Mouse (Mus musculus) left cerebral cortex, adult 2 months (tissue): ENCODE measurements around the gene Elmo1. TPM values are rescaled to one million over a fixed set of nuclear protein-coding genes. Genes with fewer than 3 reads are reported as not detected.

Source experiments
- DNase-seq, 2 experiments: peaks; one replicate each; pipeline ENCODE4 v3.0.0; 2021 to 2022; ENCODE audit warnings: low spot score in 2 of 2, mixed read lengths in 1 of 2; ENCODE audit errors: extremely low spot score in 1 of 2
- H3K27ac ChIP-seq: fragments of 200-600 bp; 2 replicates; pipeline ENCODE4 v1.8.1; 2022
- H3K4me3 ChIP-seq: fragments of 200-600 bp; 2 replicates; pipeline ENCODE4 v1.8.1; 2022
- CTCF ChIP-seq: fragments of 200-600 bp; IDR thresholded peaks from 2 replicates; pipeline ENCODE4 v1.8.1; 2022; ENCODE audit warnings: antibody characterized with exemption, mild to moderate bottlenecking, moderate library complexity
- intact Hi-C: fragments of 180-260 bp; cut with DNase I; formaldehyde crosslinking; loops from one replicate; pipeline ENCODE4 v1.15.1; 2025
- total RNA-seq, 2 experiments: library from RNA; stranded (reverse); gene quantifications; 2 replicates each; pipeline ENCODE4 v1.2.3; 2021

Gene Elmo1
- total RNA-seq, 2 experiments from 2014 or later: 62.8 to 79.1 TPM

DNA sequence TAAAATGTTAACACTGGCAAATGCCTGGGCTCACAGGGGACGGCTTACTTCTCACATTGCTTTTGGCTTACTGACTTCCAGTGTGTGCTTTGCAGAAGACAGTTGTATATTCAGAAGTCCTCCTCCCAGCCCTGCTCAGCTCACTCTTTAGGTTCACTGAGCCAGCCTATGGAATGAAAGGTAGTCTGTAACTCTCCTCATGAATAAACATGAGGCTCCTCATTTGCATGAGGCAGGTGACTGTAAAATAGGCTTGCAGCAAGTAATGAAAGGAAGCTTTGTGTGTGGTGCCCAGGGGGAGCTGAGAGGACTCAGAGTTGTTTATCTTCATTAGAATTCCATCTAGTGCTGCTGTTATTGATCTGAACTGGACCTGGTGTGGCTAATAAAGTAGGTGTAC, 364.0 kb downstream of the Elmo1 start:
- H3K4me3 ChIP-seq: no peak overlapping the region
- no peak for DNase-seq
- H3K27ac ChIP-seq: no peak overlapping the region
- no peak for TF ChIP-seq CTCF
- intact Hi-C loops: no loop called here

DNA sequence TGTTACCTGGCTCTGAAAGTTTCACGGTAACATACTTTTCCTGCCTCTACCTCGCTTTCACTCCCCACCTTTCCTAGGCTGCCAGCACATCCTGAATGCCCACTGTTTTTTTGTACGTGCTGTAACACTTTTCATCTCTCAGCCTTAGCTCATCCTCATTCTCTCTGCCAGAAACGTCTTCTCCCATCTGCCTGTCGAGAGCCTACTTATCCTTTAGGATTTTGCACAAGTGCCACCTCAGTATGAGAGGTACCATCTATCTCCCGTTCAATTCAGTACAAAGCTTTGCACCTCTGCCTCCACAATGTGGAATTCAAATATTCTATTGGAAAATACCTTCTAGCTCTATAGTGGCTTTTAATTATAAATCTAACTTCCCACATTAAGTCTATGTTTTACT, 369.7 kb downstream of the Elmo1 start:
- intact Hi-C loops: loop anchor here (10.0 kb wide), 1 partner anchor 765 kb away; the partner anchor contains the start of gene Nme8
- H3K27ac ChIP-seq: no peak overlapping the region
- H3K4me3 ChIP-seq: no peak overlapping the region
- TF ChIP-seq CTCF: no peak
- DNase-seq: no peak

DNA sequence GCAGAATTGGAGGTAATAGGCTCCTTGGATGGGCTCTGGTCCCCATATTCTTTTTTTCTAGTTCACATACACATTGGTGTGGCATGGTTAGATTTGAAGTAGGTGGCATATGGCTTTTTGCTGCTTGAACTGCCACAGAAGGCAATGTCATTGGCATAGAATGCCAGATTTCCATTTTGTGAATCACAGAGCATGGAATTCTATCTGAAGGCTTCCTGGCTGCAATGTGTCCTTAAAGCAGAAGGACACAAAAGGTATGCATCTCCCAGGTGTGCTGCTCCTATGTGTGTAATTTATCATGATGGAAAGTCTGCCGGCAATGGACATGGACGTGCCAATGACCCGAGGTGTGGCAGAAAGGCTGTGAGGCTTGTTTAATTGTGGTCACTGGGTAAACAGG, 371.2 kb downstream of the Elmo1 start:
- no peak overlapping the region for H3K27ac ChIP-seq
- DNase-seq: no peak
- no peak for TF ChIP-seq CTCF
- intact Hi-C loops: loop anchor here (10.0 kb wide), 1 partner anchor 767 kb away; the partner anchor contains the start of gene Nme8
- H3K4me3 ChIP-seq: no peak overlapping the region

DNA sequence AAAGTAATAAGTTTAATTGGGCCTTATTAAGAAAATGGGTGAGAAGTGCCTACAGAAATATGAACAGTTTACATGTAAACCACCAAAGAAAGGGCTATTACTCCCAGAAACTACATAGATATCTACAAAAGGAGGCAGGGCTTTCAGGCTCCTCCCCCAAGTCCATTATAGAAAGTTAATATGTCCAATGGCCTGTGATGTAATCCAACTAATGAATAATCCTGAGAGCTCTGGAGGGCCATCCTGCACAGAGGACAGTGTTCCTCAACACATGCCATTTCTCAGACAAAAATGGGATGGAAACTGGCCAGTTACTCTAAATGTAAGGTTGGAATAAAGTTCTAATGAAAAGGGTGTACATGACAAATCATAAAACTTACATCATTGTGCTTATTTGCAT, 373.8 kb downstream of the Elmo1 start:
- TF ChIP-seq CTCF: no peak
- intact Hi-C loops: loop anchor here (10.0 kb wide), 1 partner anchor 769 kb away; the partner anchor contains the start of gene Nme8
- DNase-seq: no peak
- Histone ChIP-seq H3K4me3 (no peak overlapping the region), H3K27ac (no peak overlapping the region)

DNA sequence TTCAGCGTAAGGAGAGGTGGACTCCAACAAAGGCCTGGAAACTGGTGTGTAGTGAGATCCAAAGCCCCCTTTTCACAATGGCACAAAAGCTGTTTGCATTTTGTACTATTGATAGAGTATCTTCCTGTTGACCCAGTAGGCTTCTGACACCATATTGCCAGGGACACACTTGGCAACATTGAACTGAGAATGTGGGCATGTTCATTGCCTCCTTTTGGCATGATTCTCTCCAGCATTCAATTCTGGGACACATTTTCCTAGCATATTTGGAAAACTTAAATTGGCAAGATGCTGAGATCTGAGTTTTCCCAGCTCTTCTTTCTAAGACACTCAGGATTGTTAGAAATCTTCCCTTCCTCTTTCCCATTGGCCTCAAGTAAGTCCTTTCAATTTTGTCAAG, 377.0 kb downstream of the Elmo1 start:
- peak overlapping the region; percentile 11; the same call in 1 of the 2 replicates for H3K27ac ChIP-seq
- H3K4me3 ChIP-seq: no peak overlapping the region
- intact Hi-C loops: loop anchor here (10.0 kb wide), 1 partner anchor 773 kb away; the partner anchor contains the start of gene Nme8
- no peak for DNase-seq
- TF ChIP-seq CTCF: no peak

DNA sequence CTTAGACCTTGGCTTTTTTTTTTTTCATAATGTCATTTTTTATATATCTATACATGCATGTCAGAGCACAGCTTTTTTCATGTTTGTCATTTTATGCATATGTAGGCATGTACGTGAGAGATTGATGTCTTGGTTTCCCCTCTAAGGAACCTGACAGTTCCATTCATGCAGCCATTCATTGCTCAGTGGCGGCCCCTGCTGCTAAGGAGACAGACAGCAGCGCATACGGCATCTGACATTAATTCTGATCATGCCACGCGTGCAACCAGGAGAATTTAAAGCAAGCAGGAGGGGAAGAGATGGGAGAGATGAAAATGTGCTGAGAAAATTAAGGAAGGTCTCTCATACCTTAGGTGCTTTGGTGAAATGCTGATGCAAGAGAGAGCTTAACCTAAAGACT, 381.3 kb downstream of the Elmo1 start:
- H3K27ac ChIP-seq: peak overlapping the region; percentile 65
- H3K4me3 ChIP-seq: peak overlapping the region; percentile 71
- peak; percentile 82 to 86 for DNase-seq
- intact Hi-C loops: loop anchor here (1.0 to 10.0 kb wide), 9 partner anchors 37 to 686 kb away; no protein-coding TSS in a partner anchor
- peak; percentile 92 for TF ChIP-seq CTCF

DNA sequence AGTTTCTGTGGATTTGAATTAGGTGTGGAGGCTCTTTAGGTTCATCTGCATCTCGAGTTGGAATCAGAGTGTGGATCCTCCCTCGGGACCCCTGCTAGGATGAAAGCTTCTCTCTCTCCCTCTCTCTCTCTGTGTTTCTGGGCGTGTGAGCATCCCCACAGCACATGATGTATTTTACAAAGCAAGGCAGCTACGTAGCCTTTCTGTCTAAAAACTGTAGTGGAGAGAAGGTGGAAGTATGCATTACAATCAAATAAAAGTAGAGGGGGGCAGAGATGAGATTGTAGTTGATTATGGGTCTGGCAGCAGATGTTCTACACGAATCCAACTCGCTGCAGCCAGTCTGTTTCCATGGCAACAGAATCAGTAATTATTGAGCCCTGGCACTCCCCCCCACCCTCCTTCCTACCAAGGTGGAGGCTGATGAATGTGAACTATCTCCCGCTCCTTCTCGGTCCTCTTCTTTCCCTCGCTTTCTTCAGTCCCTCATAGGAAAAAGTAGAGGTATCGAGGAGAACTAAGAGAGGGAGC, 382.0 kb downstream of the Elmo1 start:
- intact Hi-C loops: loop anchor here (5.0 to 10.0 kb wide), 7 partner anchors 65 to 685 kb away; no protein-coding TSS in a partner anchor
- no peak for TF ChIP-seq CTCF
- DNase-seq: peak; percentile 41 to 59
- peak overlapping the region; percentile 71 for H3K4me3 ChIP-seq
- H3K27ac ChIP-seq: peak overlapping the region; percentile 65

DNA sequence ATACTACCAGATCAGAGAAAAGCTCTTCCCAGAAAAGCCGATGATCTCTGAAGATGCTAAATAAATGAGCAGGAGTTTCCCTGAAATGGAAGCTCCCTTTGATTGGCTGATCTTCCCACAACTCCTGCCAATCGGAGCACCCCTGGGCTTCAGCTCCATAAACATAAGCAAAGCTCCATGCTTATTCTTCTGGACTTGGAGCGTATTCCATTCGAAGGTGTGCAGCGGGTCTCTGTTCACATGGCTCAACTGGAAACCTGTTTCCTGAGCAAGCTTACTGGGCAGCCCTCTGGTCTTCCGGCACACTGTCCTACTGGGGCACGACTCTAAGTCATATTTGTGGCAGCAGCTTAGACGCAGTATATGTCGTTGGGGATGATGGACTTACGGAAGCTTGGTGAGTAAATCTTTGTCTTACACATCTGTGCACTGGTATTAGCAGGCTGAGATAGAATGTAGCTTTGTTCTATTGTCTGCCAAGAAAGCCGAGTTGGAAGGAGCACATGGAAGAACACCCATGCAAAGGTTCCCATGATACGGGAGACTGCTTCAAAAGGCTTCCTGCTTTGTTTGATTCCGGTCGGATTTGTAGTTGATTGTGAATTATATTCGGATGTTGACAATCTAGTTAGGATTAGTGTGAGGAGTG, 382.6 kb downstream of the Elmo1 start:
- intact Hi-C loops: loop anchor here (5.0 to 10.0 kb wide), 7 partner anchors 64 to 684 kb away; no protein-coding TSS in a partner anchor
- Histone ChIP-seq H3K4me3 (peak overlapping the region; percentile 71), H3K27ac (peak overlapping the region; percentile 82)
- DNase-seq: peak; percentile 52 to 61
- no peak for TF ChIP-seq CTCF

DNA sequence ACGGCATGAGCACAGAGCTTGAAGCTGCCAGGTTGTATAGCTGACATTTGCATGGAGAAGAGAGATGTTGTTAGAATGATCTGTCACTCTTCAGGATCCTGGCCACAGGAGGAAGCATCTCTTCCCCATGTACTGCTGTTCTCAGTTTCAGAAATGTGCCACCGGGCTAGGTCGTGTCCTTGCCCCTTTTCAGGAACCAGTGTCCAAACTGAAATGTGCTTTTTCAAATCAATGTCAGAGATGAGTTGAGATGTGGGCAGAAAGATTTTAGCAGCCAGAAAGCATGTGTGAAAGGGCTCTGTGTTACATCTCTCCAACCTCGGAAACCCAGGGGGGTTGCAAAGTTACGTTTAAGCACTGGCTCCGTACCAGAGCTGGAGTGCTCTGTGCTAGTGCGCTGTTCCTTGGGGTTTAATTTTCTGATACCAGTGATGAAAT, 383.3 kb downstream of the Elmo1 start:
- intact Hi-C loops: loop anchor here (5.0 to 10.0 kb wide), 7 partner anchors 64 to 684 kb away; no protein-coding TSS in a partner anchor

DNA sequence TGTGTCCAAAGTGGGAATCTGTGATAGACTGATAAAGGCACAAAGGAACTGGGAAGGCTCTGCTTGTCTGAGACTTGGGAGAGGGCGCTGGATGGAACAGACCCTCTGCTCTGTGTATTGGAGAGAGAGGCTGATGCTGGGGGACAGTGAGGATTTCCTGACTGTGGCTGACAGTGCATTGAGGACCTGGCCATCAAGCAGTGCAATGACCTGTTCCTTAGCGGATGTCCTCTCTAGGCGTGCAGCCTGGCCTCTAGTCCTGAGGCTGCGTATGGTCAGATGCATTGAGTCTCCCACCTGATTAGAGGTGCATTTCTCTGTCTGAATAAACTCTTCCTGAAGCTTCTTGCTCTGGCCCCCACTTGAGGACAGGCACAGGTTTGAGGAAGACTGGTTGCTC, 384.2 kb downstream of the Elmo1 start:
- no peak for DNase-seq
- intact Hi-C loops: loop anchor here (5.0 to 10.0 kb wide), 7 partner anchors 63 to 683 kb away; no protein-coding TSS in a partner anchor
- H3K4me3 ChIP-seq: peak overlapping the region; percentile 71
- no peak for TF ChIP-seq CTCF
- H3K27ac ChIP-seq: peak overlapping the region; percentile 82

More for the DNA sequence above, 383.3 kb downstream of the Elmo1 start:
- no peak for DNase-seq
- no peak for TF ChIP-seq CTCF
- Histone ChIP-seq H3K27ac (peak overlapping the region; percentile 82), H3K4me3 (peak overlapping the region; percentile 71)

DNA sequence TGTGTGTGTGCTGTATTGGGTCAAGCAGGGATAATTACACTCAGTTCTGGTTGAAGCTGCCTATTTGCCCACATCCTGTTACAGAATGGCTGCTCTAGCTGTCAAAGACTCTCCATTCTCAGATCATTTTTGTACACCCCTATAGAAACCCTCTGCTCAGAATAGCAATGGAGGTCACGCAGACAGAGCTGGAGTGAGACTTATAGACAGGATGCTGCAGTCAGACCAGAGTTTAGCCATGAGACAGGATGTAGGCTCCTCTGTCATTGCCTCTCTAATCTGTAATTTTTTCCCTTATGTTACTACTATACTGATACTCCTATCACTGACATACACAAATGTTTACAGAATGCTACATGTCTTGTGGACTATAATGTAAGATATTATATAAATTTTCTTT, 391.4 kb downstream of the Elmo1 start:
- intact Hi-C loops: no loop called here
- no peak overlapping the region for H3K4me3 ChIP-seq
- no peak for TF ChIP-seq CTCF
- DNase-seq: no peak
- no peak overlapping the region for H3K27ac ChIP-seq

DNA sequence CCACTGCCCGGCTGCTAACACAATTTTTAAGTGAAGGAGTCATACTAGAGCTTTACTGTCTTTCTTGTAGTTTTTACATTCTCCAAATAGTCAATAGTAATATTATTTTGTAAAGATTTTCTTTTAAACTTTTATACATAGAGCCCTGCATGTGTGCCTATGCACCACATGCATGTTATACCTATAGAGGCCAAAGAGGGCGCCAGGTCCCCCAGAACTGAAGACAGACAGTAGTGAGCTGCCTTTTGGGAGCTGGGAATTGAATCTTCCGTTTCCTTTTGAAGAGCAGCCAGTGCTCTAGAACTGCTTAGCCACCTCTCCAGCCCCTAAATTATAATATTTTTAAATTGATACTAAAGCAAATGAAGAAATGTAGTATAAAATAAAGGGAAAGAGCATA, 398.7 kb downstream of the Elmo1 start:
- Histone ChIP-seq H3K4me3 (no peak overlapping the region), H3K27ac (no peak overlapping the region)
- intact Hi-C loops: no loop called here
- DNase-seq: no peak
- peak; percentile 25 for TF ChIP-seq CTCF
